Mouse (Mus musculus) spleen, embryonic (tissue): ENCODE results near the gene Baz1b.
"Not testable (repeated sequence)": the region's sequence is repeated elsewhere in the genome, so short reads cannot be mapped to it uniquely, and the experiment has no call there.

Experiments used
- CTCF ChIA-PET: fragments of 350-600 bp; sonication (Branson Sonifier 250); formaldehyde crosslinking; loops from one replicate; lab custom pipeline; 2022; lab: Charles Lee

Baz1b gene

DNA sequence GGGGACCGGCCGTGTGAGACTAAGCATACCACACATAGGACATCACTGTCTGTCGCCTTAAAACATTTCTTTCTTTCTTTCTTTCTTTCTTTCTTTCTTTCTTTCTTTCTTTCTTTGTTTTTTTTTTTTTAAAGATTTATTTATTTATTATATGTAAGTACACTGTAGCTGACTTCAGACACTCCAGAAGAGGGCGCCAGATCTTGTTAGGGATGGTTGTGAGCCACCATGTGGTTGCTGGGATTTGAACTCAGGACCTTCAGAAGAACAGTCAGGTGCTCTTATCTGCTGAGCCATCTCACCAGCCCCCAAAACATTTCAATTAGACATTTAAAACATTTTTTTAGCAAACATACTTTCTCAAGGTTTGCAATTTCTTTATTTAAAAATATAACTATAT lies 38.8 kb downstream of the Baz1b start:
- CTCF ChIA-PET: not testable (repeated sequence)

DNA sequence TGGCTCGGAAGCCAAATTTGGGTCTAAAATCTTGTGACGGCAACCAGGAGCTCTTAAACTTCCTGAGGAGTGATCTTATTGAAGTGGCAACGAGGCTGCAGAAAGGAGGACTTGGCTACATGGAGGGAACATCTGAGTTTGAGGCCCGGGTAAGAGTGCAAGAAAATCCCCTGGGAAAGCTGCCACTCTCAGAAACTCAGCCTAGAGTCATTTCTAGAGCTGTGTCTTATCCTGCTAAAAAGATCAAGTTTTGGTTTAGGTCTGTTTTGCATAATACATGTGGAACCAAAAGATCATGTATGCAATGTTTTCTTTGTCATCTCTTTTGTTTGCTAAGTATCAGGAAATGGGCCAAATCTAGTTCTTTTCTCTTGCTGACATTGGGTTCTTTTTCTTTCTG lies 43.1 kb downstream of the Baz1b start:
- CTCF ChIA-PET: interaction anchor here (0.5 to 0.7 kb wide), 2 partner anchors 121 to 167 kb away, joined by 4 to 6 read pairs; no protein-coding TSS in a partner anchor

DNA sequence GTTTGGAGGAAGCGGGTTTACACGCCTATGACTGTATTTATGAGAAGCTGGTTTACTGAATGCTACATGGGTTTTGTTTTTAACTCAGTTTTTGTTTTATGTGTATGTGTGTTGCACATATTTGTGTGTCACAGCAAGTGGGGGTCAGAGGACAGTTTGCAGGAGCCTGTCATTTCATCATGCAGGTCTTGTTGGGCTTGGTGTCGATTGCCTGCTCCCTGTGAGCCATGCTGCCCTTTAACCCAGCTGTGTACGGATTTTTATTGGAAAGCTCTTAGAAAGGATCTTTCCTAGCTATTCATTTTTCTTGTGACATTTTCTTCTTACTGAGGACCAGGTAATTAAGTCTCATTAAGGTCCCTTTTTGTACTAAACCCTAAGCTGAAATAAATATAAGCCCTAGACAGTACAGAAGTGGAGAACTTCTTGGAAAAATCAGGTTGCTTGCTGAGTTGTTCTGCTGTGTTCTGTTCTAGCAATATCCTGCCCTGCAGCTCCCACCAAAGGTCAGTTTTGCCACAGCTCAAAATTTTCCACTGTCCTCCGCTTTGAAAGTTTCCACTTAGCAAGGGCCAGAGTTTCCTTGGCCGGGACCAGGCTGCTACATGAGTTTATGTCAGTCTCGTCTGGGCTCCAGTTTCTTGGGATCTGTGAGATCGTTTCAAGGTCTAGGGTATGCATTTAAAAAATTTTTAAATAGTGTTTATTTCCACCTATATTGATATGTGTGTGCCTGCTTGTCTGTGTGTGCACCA lies 46.3 kb downstream of the Baz1b start:
- CTCF ChIA-PET: interaction anchor here (0.6 to 1.2 kb wide), 3 partner anchors 13 to 113 kb away, joined by 3 to 5 read pairs (median 4); no protein-coding TSS in a partner anchor

DNA sequence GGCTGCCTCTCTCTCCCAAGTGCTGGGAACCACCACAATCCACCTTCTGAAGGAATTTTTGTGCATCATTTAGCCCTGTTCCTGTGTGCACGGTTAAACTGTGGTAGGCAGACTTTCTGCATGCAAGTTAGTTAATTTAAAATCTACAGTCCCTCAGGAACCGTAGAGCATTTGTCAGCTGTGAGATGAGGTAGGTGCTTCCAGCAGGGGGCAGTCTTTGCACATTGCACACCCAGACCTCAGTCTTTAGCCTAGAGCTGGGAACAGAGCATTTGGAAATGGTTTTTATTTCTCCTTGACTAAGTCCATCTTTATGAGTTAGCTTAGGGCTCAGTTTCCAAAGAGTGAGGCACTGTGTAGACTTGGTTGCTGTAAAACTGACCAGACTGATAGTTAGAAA lies 49.5 kb downstream of the Baz1b start:
- CTCF ChIA-PET: no interaction called here

DNA sequence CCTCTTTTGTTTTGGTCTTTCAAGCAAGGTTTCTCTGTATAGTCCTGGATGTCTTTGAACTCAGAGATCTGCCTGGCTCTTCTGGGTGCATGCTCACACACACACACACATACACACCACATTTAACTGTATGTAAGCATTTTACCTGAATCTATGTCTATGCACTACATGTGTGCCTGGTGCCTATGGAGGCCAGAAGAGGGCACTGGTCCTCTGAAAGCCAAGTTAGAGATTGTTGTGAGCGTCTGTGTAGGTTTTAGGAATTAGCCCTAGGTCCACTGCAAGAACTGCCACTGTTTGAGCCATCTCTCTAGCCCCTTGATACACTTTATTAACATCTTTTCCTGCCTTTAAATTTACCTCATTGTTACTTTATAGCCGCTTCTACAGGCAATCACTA lies 51.8 kb downstream of the Baz1b start:
- CTCF ChIA-PET: no interaction called here

DNA sequence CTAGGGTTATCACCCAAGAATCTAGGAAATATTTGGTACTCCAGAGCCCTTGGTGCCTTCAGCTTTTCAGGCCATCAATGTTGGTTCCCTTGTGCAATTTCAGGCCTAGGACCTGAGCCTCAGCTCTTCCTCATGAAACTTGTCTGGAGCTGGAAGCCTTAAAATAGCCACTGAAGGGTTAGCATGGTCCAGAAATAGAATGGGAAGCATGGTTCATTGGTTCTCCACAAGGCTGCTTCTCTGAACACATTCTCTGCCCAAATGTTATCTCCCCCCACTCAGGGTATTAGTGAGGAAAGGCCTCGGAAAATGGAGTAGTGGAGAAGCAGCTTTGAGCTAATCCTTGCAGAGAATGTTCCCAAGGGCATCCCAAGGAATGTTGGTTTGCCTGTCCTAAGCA lies 54.4 kb downstream of the Baz1b start:
- CTCF ChIA-PET: no interaction called here

DNA sequence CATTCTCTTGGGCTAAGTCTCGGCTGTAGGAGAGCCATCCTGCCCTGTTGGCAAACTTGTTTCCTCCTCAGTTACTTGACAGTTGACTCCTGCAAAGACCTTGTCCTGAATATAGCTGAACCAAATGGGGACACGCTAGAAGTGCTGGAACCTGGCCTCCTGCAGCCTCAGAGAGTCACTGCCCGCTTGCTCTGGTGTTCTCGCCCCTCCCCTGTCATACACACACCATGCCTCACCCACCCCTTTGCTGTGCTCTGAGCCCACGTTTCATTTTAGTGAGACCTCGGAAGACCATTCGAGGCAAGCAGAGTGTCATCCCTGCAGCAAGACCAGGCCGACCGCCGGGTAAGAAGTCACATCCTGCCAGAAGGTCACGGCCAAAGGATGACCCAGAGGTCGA lies 55.1 kb downstream of the Baz1b start:
- CTCF ChIA-PET: no interaction called here

DNA sequence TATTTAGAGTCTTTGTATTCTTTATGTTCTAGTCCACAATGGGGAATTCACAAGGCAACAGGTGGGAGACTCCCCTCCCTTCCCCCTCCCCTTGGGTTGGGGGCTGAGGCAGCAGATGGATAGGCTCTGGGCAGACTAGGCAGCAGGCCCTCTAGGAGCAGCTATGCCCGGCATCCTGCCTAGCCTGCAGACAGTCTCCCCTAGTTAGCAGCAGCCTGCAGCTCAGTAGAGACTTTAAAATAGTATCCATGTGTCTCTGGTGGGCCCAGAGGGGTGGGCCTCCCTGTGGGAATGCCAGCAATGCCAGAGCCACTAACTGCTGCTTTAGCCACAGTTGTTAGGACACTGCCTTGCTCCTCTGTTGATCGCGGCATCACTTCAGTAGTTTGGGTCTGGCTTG lies 55.5 kb downstream of the Baz1b start:
- CTCF ChIA-PET: no interaction called here

DNA sequence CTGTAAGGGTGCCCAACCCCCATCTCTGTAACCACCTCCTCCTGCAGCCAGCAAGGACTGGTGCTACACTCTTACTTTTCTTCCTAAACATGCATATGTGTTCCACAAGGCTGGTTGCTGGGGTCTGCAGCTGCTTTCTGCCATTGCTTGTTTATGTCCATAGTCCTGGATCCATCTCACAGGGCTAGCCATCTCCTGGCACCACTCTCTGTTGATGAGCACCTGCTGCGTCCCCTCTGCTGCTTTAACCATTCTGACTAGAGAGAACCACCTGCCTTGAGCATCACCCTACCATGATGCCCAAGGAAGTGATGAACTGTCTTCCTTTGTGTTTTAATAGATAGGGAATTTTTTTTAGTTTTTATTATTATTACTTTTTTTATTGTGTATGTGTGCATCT lies 56.1 kb downstream of the Baz1b start:
- CTCF ChIA-PET: no interaction called here

DNA sequence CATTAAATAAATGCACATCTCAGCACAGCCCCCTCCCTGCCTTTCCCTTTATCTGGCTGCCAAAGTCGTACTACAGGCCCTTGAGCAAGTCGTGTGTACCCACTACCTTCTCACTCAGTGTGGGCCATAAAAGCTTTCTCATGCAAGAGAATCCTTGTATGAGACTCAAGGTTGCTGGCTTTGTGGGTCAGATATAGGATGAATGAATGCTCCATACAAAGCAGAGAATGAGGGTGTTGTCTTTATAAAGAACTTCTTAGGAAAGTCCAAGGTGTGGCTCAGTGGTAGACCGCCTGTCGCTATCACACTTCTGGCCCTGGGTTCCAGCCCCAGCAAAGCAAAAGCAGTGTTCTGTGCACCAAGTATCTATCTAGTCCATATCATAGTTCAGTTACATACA lies 59.5 kb downstream of the Baz1b start:
- CTCF ChIA-PET: interaction anchor here (1.1 kb wide), 1 partner anchor 13 kb away, joined by 4 read pairs; no protein-coding TSS in a partner anchor

DNA sequence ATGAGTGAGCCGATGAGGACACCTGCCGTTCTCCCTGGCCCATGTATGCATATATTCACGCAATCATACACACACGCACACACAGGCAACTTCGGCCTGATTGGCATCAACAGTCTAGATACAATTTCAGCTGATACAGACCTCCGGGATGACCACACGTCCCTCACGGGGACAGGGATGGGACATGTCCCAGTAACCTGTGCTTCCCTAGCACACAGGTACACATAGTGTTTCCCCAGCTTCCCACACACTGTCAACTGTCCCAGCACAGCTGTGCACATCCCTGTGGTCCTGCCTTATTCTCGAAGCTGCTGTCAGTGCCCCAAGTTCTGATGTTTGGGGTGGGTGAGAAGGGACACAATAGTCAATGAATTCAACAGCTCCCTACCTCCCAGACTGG lies 60.3 kb downstream of the Baz1b start:
- CTCF ChIA-PET: no interaction called here

DNA sequence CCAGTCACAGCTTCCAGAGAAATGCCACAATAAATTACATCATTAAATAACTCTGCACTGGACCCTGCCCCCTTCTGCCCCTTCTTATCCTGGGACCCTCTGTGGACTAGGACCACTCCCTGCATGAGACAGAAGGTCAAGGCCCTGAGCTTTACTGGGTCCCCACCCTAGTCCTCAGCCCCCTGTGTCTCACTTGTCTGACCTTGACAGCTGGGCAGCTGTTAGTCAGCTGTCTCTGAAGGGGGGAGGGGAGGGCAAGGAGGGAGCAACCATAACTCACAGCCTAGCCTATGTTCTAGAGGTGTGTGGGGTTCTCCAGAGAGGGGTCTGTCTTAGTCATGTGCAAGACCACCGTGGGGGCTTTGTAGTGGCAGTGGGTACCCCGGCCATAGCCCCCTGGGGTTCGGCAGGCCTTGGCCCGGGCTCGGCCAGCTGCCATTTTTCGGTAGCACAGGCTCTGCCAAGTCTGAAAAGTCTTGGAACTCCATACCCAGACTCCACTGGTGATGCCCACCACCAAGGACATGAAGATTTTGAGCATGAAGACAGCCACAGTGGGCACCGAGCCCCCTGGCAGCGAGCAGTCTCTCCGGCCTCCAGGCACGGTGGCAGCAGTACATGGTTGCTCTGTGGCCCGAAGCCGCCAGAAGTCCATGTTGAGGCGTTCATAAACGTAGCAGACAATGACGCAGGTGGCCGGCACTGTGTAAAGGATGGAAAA lies 62.1 kb downstream of the Baz1b start:
- CTCF ChIA-PET: interaction anchor here (0.6 kb wide), 1 partner anchor 120 kb away, joined by 4 read pairs; the partner anchor contains the start of gene Nsun5

DNA sequence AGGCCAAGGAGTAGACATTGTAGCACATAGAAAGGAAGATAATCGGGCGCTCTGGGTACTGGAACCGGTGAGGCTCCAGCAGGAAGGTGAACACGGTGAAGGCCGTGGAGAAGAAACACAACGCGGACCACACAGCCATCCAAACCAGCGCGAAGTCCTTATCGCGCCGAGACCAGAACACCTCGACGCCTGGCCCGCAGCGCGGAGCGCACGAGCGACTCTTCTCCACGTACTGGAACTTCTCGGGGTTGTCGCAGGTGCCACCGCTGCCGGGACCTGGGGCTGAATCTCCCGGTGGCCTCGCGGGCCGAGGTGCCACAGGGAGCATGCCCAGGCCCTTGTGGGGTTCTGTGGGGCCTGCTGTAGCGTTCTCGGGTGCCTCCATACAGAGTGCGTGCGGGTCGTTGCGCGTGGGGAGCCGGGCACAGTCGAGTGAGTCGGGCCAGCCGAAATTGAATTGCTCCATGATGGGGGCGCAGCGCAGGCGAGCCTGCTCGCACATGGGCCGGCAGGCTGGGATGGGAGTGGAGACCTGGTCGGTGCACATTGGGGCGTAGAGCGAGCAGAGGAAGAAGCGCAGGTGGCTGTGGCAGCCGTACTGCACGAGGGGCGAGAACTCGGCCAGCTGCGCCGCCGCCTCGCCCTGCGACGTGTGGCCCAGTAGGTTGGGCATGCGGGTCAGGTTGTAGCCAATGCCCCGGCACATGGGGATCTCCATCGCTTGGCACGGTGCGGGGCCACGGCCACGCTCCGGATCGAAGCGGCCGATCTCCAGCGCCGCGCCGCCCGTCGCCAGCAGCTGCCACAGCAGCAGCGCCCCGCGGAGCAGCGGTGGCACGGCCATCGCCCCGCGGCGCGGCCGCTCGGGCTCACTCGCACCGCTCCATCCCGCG lies 63.4 kb downstream of the Baz1b start:
- CTCF ChIA-PET: no interaction called here

DNA sequence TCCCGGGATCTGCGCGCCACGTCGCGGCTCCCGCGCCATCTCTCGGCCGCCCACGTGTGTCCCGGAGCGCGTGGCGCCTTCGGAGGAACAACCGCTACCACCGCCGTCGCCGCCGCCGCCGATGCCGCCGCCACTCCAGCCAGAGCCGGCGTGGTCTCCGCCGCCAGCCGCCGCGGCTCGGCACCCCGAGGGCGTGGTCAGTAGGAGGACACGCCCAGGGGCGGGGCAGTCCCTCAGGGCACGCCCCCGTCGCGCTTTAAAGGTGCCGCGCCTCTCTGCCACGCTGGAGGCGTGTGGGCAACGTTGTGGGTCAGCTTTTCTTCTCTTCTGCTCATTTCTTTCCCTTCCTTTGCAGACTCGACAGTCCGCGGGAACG lies 64.0 kb downstream of the Baz1b start, which contains the start of gene Fzd9:
TSS of gene Fzd9 (minus strand) at position 152 of the 376 bp plus-strand sequence.
- CTCF ChIA-PET: no interaction called here

DNA sequence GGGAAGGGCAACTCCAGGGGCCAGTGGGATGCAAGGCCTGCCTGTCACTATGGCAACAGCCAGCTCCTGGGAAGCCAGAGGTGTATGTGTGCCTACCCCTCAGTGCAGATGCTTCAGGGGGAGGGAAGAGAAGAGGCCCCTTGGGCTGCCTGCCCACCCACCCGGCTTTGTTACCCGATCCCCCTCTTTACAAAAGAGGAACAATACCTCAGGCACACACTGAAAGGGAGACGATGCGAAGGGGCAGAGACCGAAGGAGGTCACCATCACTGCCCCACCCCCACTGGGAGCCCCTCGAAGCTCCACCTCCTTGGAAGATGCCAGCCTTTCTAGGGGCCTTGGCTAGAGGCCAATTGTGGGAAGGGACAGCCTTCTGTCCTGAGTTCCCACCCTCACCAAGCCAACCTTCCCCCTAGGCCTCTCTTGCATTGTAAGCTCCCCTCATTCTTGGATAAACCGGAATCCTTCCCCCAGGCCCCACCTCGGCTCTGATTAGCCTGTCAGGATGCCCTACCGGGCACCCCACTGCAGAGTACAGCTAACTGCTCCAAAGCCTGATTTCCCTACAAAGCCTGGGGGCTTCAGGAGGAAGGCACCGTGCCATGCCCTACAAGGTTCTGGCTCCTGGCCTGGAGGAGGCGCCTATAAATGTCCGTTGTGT lies 66.8 kb downstream of the Baz1b start:
- CTCF ChIA-PET: interaction anchor here (0.7 kb wide), 1 partner anchor 73 kb away, joined by 4 read pairs; no protein-coding TSS in a partner anchor

DNA sequence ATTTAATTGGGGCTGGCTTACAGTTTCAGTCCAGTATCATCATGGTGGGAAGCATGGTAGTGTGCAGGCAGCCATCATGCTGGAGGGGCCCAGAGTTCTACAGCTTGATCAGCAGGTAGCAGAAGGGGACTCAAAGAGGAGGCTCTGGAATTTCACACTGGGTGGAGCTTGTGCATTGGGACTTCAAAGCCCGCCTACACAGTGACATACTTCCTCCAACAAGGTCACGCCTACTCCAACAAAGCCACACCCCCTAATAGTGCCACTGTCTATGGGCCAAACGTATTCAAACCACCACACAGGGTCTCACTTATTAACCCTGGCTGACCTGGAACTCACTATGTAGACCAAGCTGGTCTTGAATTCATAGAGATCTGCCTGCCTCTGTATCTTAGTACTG lies 69.1 kb downstream of the Baz1b start:
- CTCF ChIA-PET: no interaction called here

DNA sequence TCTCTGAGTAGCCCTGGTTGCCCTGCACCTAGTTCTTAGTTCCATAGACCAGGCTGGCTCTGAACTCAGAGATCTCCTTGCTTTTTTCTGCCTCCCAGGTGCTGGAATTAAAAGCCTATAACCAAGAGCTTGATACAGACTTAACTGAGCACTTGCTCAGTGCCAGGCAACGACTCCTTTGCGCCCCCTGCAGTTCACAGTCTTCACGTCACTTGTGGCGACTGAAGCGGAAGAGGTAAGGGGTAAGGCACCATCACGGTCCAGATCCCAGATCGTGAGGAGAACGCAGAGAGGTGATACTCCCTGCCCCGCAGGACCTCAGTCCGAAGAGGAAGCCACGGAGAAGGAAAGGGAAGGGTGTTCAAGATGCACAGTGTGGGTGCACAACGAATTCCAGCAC lies 70.5 kb downstream of the Baz1b start:
- CTCF ChIA-PET: interaction anchor here (0.6 kb wide), 1 partner anchor 530 kb away, joined by 8 read pairs; no protein-coding TSS in a partner anchor

DNA sequence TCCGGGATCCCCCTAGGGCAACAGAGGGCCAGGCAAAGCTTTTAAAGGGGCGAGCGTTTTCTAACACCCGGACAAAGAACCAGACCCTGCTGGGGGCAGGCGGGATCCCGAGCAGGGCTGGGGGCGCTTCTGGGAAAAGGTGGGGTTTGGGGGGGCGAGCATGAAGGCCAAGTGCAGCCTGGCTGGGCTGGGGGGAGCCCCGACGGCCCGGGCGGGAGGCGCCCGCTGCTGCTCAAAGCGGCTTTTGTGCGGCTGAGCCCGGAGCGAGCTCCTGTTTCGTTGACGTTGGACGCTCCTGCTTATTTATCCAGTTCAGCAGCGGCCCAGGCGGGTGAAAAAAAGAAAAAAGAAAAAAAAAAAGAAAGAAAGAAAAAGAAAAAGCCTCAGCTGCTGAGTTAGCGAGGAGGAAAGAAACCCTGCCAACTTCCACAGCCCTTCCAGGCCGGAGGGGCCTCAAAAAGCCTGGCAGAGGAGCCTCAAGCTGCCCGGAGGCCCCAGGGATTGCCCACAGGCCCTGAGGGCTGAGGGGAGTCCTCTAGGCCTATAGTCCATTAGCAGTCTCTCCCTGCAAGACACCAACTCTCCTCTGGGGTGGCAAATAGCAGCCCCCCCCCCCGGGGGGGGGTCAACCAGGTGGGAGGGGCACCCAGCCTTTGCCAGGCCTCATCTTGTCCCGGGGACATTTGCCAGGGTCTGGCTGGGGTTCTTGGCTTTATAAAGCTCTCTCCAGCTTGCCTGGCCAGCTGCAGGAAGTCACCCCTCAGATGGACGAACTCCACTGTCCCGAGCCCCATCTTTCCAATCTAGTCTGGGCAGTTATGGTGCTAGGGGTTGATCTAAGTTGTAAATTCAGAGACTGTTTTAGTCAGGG lies 71.5 kb downstream of the Baz1b start:
- CTCF ChIA-PET: no interaction called here

DNA sequence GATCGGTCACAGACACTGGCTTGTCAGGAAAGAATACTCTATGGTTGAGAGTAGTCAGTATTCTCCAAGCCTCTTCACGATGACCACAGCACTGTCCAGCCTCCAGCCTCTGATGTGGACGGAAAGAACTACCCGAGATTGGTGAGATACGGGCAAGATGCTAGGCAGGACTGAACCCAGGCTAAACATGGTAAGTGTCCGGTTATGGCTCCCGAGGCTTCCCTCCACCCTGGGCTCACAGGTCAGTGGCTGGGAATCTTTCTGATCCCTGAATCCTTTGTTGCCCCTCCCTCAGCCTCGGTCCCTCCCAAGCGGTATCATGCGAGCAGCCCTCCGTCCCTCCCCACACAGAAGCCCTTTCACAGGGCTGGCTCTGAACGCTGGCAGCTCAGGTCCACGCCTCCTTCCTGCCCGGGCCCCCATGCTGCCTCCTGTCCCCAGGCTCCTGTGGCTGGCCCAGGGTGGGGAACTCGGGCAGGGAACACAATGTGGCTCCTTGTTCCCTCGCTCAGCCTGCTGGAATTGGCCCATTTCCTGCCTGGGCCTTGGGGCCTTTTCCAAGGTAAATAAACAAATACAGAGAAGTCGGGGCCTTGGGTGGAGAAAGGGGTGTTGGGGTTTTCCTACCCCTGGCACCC lies 76.9 kb downstream of the Baz1b start:
- CTCF ChIA-PET: interaction anchor here (0.6 kb wide), 1 partner anchor 504 kb away, joined by 5 read pairs; no protein-coding TSS in a partner anchor

DNA sequence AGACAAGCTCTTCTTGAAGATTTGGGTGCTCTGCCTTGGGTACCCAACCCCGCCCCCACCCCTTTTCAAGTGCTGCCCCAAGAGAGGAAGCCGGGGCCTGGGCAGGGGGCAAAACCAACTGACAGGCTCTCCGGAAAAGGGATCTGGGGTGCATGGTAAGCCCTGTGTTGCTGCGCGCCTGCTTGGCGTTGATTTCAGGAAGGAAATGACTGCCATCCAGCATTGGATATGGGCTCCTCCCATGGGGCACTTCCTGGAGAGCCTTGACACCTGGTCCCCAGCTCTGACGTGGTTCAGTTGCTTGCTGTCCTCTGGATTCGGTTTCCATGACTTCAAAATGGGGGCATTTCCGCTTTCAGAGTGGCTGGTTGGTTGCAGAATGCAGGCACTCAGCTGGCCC lies 77.5 kb downstream of the Baz1b start:
- CTCF ChIA-PET: no interaction called here
